Mouse (Mus musculus) urinary bladder, postnatal 10 days (tissue): Measurements from ENCODE around the gene Cacnb2.
"Not testable (repeated sequence)": the region's sequence is repeated elsewhere in the genome, so short reads cannot be mapped to it uniquely, and the experiment has no call there.

Experiments used
- DNase-seq: peaks from one replicate; pipeline ENCODE4 v3.0.0; 2022; ENCODE audit warnings: low spot score

Cacnb2 gene

DNA sequence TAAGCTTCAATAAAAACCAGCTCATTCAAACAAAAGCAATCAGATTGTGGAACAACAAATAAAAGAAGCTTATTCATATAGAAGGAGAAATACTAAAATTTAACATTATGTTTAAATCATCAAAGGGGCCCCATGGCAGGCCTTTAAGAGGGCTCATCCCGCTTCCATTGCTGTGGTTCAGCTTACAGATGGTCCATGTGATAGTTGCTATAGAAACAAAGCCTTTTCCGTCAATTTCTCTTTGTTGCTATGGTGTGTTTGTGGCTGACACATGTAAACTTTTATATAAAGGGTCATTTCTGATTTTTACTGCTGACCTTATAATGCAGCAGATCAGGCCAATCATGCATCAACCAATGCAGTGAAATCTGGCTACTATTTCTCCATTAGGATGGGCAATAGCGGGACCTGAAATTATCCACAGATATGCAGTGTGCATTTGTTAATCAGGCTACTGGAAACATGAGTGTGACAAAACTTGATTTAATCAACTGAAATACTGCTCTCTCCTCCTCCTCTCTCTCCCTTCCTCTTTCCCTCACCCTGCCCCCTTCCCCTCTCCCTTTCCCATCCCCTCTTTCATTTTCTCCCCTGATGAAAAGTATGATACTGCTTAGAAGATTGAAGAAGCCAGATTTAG is 54.4 kb downstream of the Cacnb2 start:
- DNase-seq: no peak

DNA sequence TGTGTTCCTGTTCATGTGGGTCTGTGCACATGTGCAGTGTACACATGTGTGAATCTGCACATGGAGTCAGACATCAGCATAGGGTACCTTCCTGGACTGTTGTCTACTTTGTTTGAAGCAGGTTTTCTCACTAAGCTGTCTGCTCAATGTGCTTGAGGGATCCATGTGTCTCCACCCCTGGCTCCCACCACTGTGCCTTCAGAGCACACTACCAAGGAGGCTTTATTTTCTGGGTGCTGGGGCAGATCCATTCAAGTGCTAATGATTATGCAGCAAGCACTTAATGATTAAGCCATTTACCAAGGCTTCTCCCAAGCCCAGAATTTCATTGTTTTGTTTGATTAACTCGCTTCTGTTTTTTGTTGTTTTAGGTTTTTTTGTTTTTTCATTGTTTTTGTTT is 62.3 kb downstream of the Cacnb2 start:
- DNase-seq: no peak

- no peak for DNase-seq
These were observed 69.2 kb downstream of the Cacnb2 start for GRCm38 (mm10) chr2:14672117-14672516.

DNA sequence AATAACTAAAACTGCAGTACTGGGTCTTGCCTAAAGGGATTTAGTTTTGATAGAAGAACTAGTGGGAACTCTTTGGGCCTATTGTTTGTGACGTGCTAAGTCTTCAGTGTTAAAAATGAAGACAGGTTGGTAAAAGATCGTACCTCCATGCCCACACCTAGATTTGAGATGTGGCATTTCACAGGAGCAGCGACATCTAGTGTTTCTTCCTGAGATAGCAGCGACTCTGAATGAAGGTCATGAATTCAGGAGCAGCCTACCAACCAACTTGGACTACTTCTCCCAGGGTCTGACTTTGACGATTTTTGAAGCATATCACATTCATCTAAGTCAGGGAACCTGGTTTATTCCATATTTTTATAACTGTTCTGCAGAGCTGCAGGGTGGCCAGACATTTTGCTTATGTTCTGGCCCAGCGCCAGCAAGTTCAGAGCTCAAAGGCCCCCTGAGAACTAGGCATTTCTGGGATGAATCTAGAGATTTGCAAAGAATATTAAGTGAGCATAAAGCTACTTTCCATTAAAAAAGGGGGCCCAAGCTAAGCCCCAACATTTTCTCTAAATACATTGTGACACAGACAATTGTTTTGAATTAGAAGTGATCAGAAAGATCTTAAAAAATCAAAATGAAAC is 74.1 kb downstream of the Cacnb2 start:
- DNase-seq: no peak

DNA sequence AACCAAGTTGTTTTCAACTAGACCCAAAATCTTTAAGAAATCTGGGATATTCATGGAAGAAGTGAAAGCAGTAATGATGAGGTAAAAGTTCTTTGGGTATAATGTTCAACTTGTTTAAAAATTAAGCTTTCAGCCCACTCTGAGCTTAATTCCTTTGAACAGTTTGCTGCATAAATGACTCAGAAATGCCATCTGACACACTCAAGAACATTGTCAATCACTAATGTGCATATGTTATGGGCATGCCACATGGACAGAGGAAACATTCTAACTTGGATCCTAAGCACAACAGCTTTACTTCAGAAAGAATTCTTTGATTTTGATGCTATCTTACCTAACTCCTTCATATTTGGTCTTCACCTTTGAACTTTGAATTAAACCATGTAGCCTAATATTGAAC is 81.3 kb downstream of the Cacnb2 start:
- no peak for DNase-seq

GRCm38 (mm10) chr2:14702973-14703645 is 100.2 kb downstream of the Cacnb2 start:
- DNase-seq: no peak

DNA sequence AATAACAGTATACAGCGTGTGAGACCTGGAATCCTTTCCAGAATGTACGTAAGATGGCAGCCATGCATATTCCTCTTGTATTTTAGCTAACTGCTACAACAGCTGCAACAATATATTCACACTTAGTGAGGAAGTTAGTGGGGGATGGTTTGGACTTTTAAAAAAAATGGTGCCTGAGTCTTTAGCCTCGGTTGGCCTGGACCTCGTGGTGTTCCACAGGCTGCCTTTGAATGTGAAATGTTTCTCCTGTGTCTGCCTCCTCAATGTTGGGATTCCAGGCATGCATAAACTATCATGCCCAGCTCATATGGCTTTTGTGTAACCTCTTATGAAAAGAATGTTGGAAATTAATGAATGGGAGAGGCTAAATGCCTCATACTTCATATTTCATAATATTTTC is 100.8 kb downstream of the Cacnb2 start:
- no peak for DNase-seq

GRCm38 (mm10) chr2:14710247-14710646 is 107.4 kb downstream of the Cacnb2 start:
- DNase-seq: no peak

- DNase-seq: no peak
These were observed 108.9 kb downstream of the Cacnb2 start for GRCm38 (mm10) chr2:14711751-14712150.

DNA sequence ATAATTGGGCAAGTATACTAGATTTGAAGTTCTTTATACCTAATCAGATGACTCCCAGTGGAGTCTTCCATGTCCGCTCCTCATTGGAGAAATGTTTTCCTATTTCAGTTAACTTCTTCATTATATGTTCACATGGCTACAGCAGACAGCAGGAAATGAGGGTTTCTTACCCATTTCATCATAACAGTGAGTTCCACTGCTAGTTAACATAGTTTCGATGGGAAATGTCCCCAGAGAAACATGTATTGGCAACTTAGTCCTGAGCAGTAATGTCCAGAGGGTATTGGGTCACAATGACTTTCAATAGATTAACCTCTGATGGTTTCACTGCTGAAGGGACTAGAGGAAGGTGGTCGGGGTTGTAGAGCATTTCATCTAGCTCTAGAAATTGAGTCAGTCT is 110.2 kb downstream of the Cacnb2 start:
- no peak for DNase-seq

DNA sequence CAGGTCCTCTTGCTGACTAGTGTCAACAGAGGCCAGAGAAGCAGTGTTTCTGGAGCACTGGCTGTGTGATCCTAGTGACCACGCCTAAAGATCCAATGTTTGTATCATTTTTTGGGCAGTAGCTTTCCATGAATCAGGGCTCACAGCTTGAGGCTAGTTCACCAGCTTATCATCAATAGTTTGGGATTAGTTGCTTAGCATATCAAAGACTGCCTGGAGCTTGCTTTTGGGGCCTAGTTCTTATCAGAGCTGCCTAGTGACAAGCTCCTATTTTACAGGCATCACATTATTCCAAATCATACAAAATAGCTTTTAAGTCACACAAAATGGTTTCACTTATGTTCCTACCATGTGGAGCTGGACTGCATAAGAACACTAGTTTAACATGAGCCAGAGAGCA is 113.8 kb downstream of the Cacnb2 start:
- no peak for DNase-seq

DNA sequence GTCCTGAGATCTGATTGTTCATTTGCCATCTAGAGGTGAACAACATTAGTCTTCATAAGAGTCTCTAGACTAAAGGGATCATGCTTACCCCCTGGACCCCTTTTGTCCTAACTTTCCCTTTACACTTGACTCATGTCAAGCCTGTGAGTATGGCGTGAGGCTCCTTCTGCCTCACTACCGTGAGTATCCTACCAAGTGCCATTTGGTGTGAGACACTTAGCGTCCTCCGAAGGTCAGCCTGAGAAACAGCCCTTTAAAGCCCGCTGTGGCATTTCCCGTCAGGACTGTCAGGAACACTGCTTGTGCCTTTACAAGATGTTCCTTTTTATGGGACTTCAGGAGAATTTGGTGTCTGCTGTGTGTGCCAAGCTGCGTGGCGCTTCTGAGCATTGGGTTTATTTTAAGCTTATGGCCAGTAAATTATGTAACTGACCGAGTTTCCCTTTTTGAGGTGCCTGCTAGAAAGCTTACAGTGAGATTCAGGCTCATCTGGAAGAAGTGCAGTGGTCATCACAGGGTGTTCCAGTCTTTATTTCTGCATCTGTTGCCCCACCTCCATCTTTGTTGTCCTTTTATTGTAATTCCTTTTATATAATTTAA is 116.3 kb downstream of the Cacnb2 start:
- no peak for DNase-seq

- DNase-seq: no peak
These were observed 122.5 kb downstream of the Cacnb2 start for GRCm38 (mm10) chr2:14725437-14725836.

- DNase-seq: not testable (repeated sequence)
These were observed 123.7 kb downstream of the Cacnb2 start for GRCm38 (mm10) chr2:14726601-14727000.

GRCm38 (mm10) chr2:14738927-14739326 is 136.0 kb downstream of the Cacnb2 start:
- no peak for DNase-seq

GRCm38 (mm10) chr2:14739510-14739909 is 136.6 kb downstream of the Cacnb2 start:
- no peak for DNase-seq

DNA sequence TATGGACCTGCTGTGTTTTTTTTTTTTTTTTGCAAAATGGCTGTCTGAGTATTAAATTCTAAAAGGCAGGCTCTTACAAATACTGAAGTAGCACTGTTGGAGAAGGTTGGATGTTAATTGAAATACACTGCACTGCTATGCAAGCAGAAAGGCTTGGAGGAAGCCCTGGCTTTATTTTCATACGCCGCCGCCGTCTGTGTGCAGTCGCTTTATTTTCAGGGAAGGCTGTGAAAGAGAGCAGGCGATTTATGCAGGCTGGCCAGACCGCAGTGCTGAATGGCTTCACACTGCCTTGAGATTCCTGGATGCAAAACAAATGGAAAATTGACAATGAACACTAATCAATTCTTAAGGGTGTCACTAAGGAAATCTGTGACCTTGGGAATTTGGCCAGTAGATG is 137.5 kb downstream of the Cacnb2 start:
- no peak for DNase-seq

- no peak for DNase-seq
These were observed 141.9 kb downstream of the Cacnb2 start for GRCm38 (mm10) chr2:14744761-14745160.

DNA sequence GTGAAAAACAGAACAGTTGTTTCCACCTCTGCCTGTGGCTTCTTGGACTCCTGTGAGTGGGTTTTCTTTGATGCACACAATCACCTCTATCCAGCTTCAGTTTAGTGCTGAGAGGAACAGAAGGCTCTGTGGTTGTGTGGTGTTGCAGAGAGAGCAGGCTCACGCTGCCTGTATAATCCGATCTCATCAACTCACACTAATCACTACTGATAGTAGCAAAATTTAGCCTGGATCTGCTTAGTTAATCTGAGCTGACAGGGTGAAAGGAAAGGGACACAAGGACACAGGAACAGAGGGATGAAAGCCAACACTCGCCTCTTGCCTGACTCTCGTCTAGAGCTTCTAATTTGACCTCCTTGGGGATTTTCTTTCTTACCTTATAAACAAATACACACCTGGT is 160.0 kb downstream of the Cacnb2 start:
- DNase-seq: no peak

DNA sequence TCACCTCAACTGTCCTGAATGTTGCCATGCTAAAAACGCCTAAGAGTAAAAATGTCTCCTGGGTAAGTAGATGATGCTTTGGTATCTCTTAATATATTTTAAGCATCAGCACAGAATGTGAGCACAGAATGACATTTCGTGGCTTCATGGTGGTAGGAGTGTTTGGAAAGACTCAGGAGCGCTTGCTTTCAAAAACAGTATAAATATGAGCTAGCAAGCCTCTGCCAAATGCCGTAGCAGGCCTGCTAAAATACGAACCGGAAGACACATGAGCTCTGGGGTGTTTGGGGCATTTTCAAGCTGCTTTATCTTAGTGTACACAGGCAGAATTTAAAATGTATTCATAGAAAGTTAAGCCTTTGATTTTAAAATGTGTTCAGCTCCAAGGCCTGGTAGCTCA is 161.0 kb downstream of the Cacnb2 start:
- DNase-seq: no peak

DNA sequence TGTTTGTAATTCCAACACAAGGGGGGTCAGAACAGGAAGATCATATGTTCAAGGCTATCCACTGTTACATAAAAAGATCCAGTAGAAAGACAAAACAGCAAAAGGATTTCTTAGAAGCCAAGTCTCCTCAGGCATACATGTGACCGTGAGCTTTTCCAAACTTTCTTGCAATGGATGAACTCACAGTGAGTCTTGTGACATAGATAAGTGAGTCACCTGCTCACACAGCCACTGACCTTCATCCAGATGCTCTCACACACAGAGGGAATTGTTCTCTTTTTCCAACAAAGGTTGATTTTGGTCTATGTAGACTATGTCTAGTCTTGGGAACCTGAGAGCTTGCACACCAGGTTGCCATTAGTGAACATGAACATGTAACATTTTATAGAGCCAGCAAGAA is 166.6 kb downstream of the Cacnb2 start:
- DNase-seq: no peak

DNA sequence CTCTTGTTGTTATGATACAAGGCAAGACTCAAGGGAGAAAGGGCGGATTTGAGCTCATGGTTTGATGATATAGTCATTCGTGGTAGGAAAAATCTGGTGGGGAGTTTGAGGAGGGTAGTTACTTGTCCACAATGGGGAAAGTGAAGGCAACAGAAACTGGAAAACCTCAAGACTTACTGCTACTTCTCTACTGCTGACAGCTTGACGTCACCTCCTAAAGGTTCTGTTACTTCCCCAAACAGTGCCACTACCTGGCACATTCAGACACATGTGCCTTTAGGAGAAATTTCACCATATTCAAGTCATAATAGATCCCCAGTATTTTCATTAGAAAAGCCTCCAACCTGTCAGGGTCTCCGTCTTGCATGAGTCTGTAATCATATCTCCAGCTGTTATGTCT is 167.7 kb downstream of the Cacnb2 start:
- no peak for DNase-seq

DNA sequence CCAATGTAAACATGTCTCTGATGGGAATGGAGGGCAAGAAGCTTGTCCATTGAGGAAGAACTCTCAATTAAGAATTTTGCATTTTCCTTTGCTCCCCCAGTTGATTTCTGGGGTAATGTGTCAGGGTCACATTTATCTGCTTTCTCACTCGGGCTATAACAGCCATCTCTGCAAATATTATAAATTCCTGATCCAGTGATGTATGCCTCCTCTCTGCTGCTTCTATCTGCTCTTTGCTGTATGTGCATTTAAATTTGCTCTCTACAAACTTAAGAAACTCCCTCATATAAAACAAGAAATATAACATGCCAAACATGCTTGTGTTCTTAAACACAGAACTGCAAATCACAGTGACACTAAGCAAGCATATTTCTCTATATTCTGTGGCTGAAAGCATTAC is 171.5 kb downstream of the Cacnb2 start:
- DNase-seq: no peak
